Mouse (Mus musculus): Measurements from ENCODE around the gene Eef1a1. TPM values are rescaled to one million over a fixed set of nuclear protein-coding genes. Genes with fewer than 3 reads are reported as not detected.
A peak's percentile ranks its signal among the peaks of the same experiment; 100 is the strongest.
"Not testable (repeated sequence)": the region's sequence is repeated elsewhere in the genome, so short reads cannot be mapped to it uniquely, and the experiment has no call there.

Gene Eef1a1
- total RNA-seq, 2 experiments from 2014 or later = 9,337 to 11,615 TPM

GRCm38 (mm10) chr9:78511705-78512104, 22.8 kb upstream of the Eef1a1 start:
- no peak for ATAC-seq (replicated peaks; ENCODE audit: poor library complexity, severe bottlenecking)

- no peak for ATAC-seq (replicated peaks; ENCODE audit: poor library complexity, severe bottlenecking)
These were observed 19.3 kb upstream of the Eef1a1 start for GRCm38 (mm10) chr9:78508106-78508786.

- no peak for ATAC-seq (replicated peaks; ENCODE audit: poor library complexity, severe bottlenecking)
These were observed 17.7 kb upstream of the Eef1a1 start for GRCm38 (mm10) chr9:78506722-78507077.

GRCm38 (mm10) chr9:78506002-78506721, 17.2 kb upstream of the Eef1a1 start:
- ATAC-seq (replicated peaks; ENCODE audit: poor library complexity, severe bottlenecking) = no peak

GRCm38 (mm10) chr9:78505223-78505622, 16.3 kb upstream of the Eef1a1 start:
- no peak for ATAC-seq (replicated peaks; ENCODE audit: poor library complexity, severe bottlenecking)

- no peak for ATAC-seq (replicated peaks; ENCODE audit: poor library complexity, severe bottlenecking)
These were observed 15.7 kb upstream of the Eef1a1 start for GRCm38 (mm10) chr9:78504679-78505078.

GRCm38 (mm10) chr9:78504133-78504532, 15.2 kb upstream of the Eef1a1 start:
- ATAC-seq (replicated peaks; ENCODE audit: poor library complexity, severe bottlenecking) = no peak

- ATAC-seq (replicated peaks; ENCODE audit: poor library complexity, severe bottlenecking) = no peak
These were observed 14.5 kb upstream of the Eef1a1 start for GRCm38 (mm10) chr9:78503223-78504079.

GRCm38 (mm10) chr9:78501284-78501683, 12.3 kb upstream of the Eef1a1 start:
- ATAC-seq (replicated peaks; ENCODE audit: poor library complexity, severe bottlenecking) = peak; percentile 66

GRCm38 (mm10) chr9:78500386-78500785, 11.4 kb upstream of the Eef1a1 start:
- ATAC-seq (replicated peaks; ENCODE audit: poor library complexity, severe bottlenecking) = no peak

GRCm38 (mm10) chr9:78493171-78493570, 4.2 kb upstream of the Eef1a1 start:
- no peak for ATAC-seq (replicated peaks; ENCODE audit: poor library complexity, severe bottlenecking)

- ATAC-seq (replicated peaks; ENCODE audit: poor library complexity, severe bottlenecking) = no peak
These were observed 3.3 kb upstream of the Eef1a1 start for GRCm38 (mm10) chr9:78492254-78492653.

GRCm38 (mm10) chr9:78491169-78491568, 2.2 kb upstream of the Eef1a1 start:
- no peak for ATAC-seq (replicated peaks; ENCODE audit: poor library complexity, severe bottlenecking)

GRCm38 (mm10) chr9:78488021-78488420, 930 bp downstream of the Eef1a1 start:
- ATAC-seq (replicated peaks; ENCODE audit: poor library complexity, severe bottlenecking) = not testable (repeated sequence)

- ATAC-seq (replicated peaks; ENCODE audit: poor library complexity, severe bottlenecking) = no peak
These were observed 4.3 kb downstream of the Eef1a1 start for GRCm38 (mm10) chr9:78484660-78485059.

GRCm38 (mm10) chr9:78482386-78482785, 6.6 kb downstream of the Eef1a1 start:
- no peak for ATAC-seq (replicated peaks; ENCODE audit: poor library complexity, severe bottlenecking)

- peak; percentile 73 for ATAC-seq (replicated peaks; ENCODE audit: poor library complexity, severe bottlenecking)
These were observed 7.3 kb downstream of the Eef1a1 start for GRCm38 (mm10) chr9:78481423-78482331.

- ATAC-seq (replicated peaks; ENCODE audit: poor library complexity, severe bottlenecking) = peak; percentile 54
These were observed 8.1 kb downstream of the Eef1a1 start for GRCm38 (mm10) chr9:78480706-78481358.

- ATAC-seq (replicated peaks; ENCODE audit: poor library complexity, severe bottlenecking) = not testable (repeated sequence)
These were observed 8.7 kb downstream of the Eef1a1 start for GRCm38 (mm10) chr9:78480227-78480626.

All from granulocyte monocyte progenitor cell, adult 5-6 weeks (primary cell).